Mouse (Mus musculus) liver, postnatal 0 days (tissue): ENCODE measurements around the gene Wnt3a.

ENCODE experiments used
- CTCF ChIP-seq: sonication (generic); IDR thresholded peaks from 2 replicates; pipeline ENCODE4 v1.5.1; 2016; ENCODE audit warnings: antibody characterized with exemption, low read depth
- EP300 ChIP-seq: IDR thresholded peaks from 2 replicates; pipeline ENCODE4 v1.6.1; 2016; ENCODE audit warnings: antibody characterized with exemption, low read depth, mild to moderate bottlenecking

GRCm38 (mm10) chr11:59308164-59308542, 17.6 kb upstream of the Wnt3a start:
- no peak for TF ChIP-seq EP300
- TF ChIP-seq CTCF, result no peak
